Mouse (Mus musculus): ENCODE data around the gene Fntb. TPM values are rescaled to one million over a fixed set of nuclear protein-coding genes. Genes with fewer than 3 reads are reported as not detected.

The Fntb gene
- polyA plus RNA-seq, 1 experiment from 2014 or later = 35.2 TPM

DNA sequence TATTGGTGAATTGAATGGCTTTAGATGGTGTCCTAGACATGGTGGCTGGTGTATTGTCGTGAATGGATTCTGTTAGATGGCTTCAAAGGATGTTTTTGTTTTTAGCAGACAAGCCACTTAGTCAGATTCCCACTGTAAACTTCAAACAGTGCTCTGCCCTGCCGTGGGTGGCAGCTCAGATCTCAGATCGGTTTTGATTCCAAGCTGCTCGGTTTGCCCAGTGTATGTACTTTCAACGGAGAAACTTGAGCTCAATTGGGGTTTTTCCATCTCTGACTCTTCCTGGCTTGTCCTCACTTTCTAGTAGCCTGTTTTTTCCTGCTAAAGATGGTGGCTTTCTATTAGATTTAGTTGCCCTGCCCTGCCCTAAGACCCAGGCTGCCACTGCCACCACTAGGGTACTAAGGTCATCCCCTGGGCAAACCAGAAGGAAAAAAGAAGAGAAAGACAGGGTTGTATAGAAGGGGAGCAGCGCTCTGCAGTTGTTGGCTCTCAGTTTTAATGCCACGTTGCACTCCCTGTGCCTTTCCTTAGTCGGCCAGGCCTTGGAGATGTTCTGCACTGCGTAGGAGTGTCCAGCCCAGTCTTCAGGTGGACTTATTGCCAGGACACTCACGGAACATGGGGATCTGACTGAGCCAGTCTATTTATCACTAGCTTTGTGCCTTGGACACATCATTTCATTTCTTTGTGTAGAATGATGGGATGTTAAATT is 134.0 kb downstream of the Fntb start:
- no peak for ATAC-seq (ENCODE audit: low FRiP score)
- peaks cover 9% of the 10 kb centered on the region for H3K4me1 ChIP-seq
- H3K4me3 ChIP-seq (replicated peaks) = no peak overlapping the region
- no peaks in the 10 kb centered on the region for H3K9me3 ChIP-seq
- no peak overlapping the region for H3K27ac ChIP-seq
- no peak overlapping the region for H3K4me2 ChIP-seq
- 92% methylated on average over 10 of the region's 10 CpGs for WGBS
- H3K27me3 ChIP-seq = no peaks in the 10 kb centered on the region
- H3K9ac ChIP-seq = no peak overlapping the region
- H3K36me3 ChIP-seq (replicated peaks) = peaks cover 5% of the 10 kb centered on the region; the same call in 1 of the 2 replicates

DNA sequence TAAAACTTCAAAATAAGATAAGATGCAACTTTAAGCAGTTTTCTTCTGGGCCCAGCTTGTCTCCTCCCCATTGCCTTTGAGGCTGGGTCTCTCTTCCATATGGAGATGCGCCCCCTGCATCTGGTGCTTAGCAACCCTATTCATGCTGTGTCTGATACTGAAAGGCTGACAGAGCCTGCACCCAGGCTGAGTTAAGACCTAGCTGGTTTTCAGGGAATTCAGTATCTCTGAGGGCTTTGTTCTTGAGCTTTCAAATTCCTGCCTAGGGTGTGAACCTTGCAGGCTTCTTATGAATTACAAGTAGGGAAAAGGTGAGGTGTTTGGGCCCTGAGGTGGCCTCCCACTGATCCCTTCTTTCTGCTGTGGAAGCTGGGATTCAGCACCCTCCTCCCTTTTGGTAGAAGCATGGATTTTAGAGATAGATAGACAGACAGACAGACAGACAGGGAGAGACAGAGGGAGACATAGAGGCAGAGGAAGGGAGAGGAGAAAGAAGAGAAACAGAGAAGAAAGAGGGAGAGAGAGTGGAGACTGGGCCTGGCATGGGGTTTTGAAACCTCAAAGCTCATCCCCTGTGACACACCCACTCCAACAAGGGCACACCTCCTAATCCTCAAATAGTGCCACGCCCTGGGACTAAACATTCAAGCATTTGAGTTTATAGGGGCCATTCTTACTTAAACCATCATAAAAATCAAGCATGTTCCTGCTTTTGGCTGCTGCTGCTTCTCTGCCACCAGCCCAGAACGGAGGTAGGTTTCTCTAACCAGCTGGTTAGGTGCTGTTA is 136.3 kb downstream of the Fntb start:
- peaks cover 11% of the 10 kb centered on the region; the same call in 1 of the 2 replicates for H3K36me3 ChIP-seq (replicated peaks)
- ATAC-seq (ENCODE audit: low FRiP score) = no peak
- no peak overlapping the region for H3K4me3 ChIP-seq (replicated peaks)
- H3K9me3 ChIP-seq = no peaks in the 10 kb centered on the region
- no peak overlapping the region for H3K9ac ChIP-seq
- H3K27me3 ChIP-seq = no peaks in the 10 kb centered on the region
- no peak overlapping the region for H3K27ac ChIP-seq
- 79% methylated on average over 3 of the region's 3 CpGs for WGBS
- H3K4me2 ChIP-seq = no peak overlapping the region
- H3K4me1 ChIP-seq = no peaks in the 10 kb centered on the region

DNA sequence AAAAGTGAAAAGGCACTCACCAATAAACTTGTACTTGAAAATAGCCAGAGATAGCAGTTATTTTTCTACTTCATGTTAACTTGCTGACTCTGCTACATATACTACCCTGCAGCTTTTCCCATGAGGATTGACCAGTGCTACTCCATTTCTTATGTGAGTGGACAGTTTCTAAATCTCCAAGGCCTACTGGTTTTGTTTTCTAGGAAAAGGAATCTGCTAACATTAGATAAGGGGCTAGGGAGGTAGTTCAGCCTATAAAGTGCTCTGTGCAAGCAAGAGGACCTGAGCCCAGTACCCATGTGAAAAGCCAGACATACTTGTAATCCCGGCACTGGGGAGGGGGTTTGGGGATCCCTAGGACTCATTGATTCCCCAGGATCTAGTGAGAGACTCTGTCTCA is 140.9 kb downstream of the Fntb start:
- no peak overlapping the region for H3K4me2 ChIP-seq
- H3K4me3 ChIP-seq (replicated peaks) = no peak overlapping the region
- no peaks in the 10 kb centered on the region; the same call in 1 of the 2 replicates for H3K4me1 ChIP-seq
- H3K27ac ChIP-seq = no peak overlapping the region
- H3K9me3 ChIP-seq = no peaks in the 10 kb centered on the region
- peaks cover 13% of the 10 kb centered on the region for H3K36me3 ChIP-seq (replicated peaks)
- H3K9ac ChIP-seq = no peak overlapping the region
- H3K27me3 ChIP-seq = no peaks in the 10 kb centered on the region
- no peak for ATAC-seq (ENCODE audit: low FRiP score)
- WGBS = 86% methylated on average over 1 of the region's 1 CpGs

DNA sequence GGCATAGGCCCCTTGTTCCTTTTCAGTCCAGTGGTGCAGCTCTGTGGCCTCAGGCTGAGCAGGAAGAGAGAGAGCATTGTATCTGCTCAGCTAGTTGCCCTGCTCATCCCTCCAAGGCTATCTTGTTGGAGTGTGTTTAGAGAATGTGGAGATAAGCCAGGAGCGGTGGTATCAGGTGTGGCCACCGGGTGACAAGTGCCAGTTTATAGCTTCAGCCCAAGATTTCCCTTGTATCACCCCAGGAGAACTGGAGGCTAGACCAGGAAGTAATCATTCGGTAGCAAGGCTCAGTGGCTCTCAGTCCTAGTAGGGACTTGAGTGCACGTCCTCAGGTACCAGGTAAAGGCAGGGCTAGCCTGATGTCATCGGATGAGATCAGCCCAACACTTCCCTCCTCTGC is 143.8 kb downstream of the Fntb start:
- WGBS = 88% methylated on average over 5 of the region's 5 CpGs

DNA sequence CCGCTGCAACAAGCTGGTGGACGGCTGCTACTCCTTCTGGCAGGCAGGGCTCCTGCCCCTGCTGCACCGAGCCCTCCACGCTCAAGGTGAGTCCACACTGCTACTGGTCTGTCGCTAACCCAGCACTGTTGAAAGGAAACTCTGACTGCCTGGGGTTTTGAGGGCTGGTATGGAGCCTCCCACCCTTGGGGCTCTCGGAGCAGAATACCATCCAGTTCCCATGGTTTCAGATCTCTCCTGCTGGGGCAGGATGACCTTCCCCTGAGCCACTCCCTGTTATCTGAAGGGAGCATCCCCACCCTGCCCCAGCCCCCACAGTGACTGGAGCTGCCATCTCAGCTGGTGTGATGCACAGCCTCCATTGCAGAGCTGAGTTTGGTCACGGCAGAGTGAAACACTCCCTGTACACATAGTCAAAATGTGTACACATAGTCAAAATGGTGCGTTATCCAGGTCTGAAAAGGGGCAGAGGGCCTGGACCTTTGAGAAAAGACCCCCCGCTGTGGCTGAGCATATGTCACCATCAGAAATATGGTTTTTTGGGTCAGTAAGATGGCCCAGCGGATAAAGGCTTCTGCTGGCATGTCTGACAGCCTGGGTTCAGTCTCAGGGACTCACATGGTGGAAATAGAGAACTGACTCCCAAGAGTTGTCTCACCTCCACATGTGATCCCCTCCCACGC is 145.0 kb downstream of the Fntb start:
- ATAC-seq (ENCODE audit: low FRiP score) = no peak
- Histone ChIP-seq H3K9me3 (no peaks in the 10 kb centered on the region), H3K4me1 (no peaks in the 10 kb centered on the region; the same call in 1 of the 2 replicates), H3K9ac (no peak overlapping the region), H3K27me3 (no peaks in the 10 kb centered on the region), H3K27ac (no peak overlapping the region), H3K4me2 (no peak overlapping the region), H3K36me3 (replicated peaks) (peaks cover 13% of the 10 kb centered on the region), H3K4me3 (replicated peaks) (no peak overlapping the region)
- 80% methylated on average over 11 of the region's 11 CpGs for WGBS

More for the DNA sequence above, 143.8 kb downstream of the Fntb start:
- Histone ChIP-seq H3K4me2 (no peak overlapping the region), H3K9me3 (no peaks in the 10 kb centered on the region), H3K9ac (no peak overlapping the region), H3K4me1 (no peaks in the 10 kb centered on the region; the same call in 1 of the 2 replicates), H3K27ac (no peak overlapping the region), H3K4me3 (replicated peaks) (no peak overlapping the region), H3K36me3 (replicated peaks) (peaks cover 13% of the 10 kb centered on the region), H3K27me3 (no peaks in the 10 kb centered on the region)
- ATAC-seq (ENCODE audit: low FRiP score) = no peak

DNA sequence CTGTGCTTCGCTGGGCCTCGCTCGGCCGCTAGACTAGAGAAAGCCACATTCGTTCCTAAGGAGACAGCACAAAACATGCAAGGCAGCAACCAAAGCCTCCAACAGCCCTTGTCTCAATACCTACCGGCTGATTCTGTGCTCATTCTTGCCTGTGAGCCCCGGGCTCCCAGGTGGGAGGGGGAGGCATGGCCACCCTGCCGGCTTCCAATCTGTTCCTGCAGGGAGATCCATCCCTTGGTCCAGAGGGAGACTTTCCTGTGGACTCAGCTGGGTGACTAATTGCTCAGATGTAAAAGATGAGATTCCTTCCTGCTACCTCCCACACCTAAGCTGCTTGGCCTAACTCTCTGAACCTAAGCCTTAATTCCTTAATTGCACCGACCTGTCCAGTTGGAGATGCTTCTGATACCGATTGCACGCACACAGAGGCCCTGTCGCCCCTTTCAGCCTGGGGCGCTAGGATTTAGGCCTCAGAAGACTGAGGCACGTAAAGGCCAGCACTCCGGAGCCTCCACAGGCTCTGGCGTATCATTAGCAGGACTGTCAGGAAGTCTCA is 145.9 kb downstream of the Fntb start:
- Histone ChIP-seq H3K27me3 (no peaks in the 10 kb centered on the region), H3K9ac (no peak overlapping the region), H3K4me2 (no peak overlapping the region), H3K4me1 (no peaks in the 10 kb centered on the region; the same call in 1 of the 2 replicates), H3K9me3 (no peaks in the 10 kb centered on the region), H3K36me3 (replicated peaks) (peaks cover 11% of the 10 kb centered on the region), H3K27ac (no peak overlapping the region), H3K4me3 (replicated peaks) (no peak overlapping the region)
- no peak for ATAC-seq (ENCODE audit: low FRiP score)
- 67% methylated on average over 16 of the region's 16 CpGs for WGBS

DNA sequence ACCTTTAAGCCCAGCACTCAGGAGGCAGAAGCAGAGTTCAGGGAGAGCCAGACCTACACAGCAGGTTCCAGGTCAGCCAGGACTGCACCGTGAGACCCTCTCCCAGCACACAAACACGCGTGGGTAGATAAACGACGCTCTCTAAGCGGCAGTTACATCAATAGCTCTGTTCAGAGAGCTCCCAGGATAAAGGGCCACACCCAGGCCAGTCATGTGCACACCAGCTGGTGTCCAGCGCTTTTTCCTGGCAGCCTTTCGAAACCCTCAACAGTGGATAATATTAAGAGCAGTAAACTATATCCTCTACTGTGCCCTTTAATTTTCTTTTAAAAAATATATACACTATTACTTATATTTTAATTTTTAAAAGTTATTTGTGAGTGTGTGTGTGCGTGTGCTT is 146.8 kb downstream of the Fntb start:
- no peak for ATAC-seq (ENCODE audit: low FRiP score)
- Histone ChIP-seq H3K9me3 (no peaks in the 10 kb centered on the region), H3K27me3 (no peaks in the 10 kb centered on the region), H3K27ac (no peak overlapping the region), H3K4me3 (replicated peaks) (no peak overlapping the region), H3K36me3 (replicated peaks) (peaks cover 14% of the 10 kb centered on the region), H3K9ac (no peak overlapping the region), H3K4me2 (no peak overlapping the region), H3K4me1 (no peaks in the 10 kb centered on the region; the same call in 1 of the 2 replicates)
- WGBS = 83% methylated on average over 9 of the region's 9 CpGs

DNA sequence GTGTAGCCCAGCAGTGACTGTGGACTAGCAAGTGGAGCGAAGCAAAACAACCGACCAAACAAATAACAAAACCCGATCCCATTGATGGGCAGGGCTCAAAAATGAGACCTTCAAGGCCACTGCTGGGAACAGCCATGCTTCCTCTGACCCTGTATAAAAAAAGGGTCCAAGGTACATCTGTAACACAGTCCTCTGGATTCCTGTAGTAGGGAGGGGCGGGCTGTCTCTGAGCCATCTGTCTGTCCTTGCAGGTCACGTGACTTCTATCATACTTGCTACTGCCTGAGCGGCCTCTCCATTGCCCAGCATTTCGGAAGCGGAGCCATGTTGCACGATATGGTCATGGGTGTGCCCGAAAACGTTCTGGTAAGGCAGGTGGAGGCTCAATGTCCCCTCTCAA is 150.8 kb downstream of the Fntb start:
- Histone ChIP-seq H3K9me3 (no peaks in the 10 kb centered on the region), H3K36me3 (replicated peaks) (peaks cover 16% of the 10 kb centered on the region), H3K27ac (no peak overlapping the region), H3K27me3 (no peaks in the 10 kb centered on the region), H3K4me3 (replicated peaks) (no peak overlapping the region), H3K4me2 (no peak overlapping the region), H3K4me1 (no peaks in the 10 kb centered on the region), H3K9ac (no peak overlapping the region)
- 92% methylated on average over 11 of the region's 11 CpGs for whole genome bisulfite sequencing
- ATAC-seq (ENCODE audit: low FRiP score) = no peak

DNA sequence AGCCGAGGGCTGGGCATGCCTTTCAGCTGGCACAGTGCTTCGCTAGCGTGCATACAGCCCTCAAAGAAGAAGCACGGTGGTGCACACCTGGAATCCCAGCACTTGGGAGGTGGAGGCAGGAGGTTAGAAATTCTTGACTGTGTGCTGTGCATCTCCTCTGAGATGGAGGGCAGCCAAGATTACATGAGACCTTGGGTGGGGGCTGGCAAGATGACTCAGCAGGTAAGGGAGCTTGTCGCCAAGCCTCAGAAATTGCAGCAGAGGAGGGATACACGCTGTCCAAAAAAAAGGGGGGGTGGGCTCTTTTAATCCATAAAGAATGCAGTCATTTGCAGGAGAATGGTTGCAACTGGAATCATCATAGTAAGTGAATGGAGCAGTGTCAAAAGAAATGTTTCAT is 152.7 kb downstream of the Fntb start:
- H3K27me3 ChIP-seq = no peaks in the 10 kb centered on the region
- ATAC-seq (ENCODE audit: low FRiP score) = no peak
- WGBS = 83% methylated on average over 6 of the region's 6 CpGs
- H3K27ac ChIP-seq = no peak overlapping the region
- no peak overlapping the region for H3K4me2 ChIP-seq
- no peak overlapping the region for H3K4me3 ChIP-seq (replicated peaks)
- H3K36me3 ChIP-seq (replicated peaks) = peaks cover 17% of the 10 kb centered on the region
- no peaks in the 10 kb centered on the region for H3K4me1 ChIP-seq
- H3K9me3 ChIP-seq = no peaks in the 10 kb centered on the region
- no peak overlapping the region for H3K9ac ChIP-seq

DNA sequence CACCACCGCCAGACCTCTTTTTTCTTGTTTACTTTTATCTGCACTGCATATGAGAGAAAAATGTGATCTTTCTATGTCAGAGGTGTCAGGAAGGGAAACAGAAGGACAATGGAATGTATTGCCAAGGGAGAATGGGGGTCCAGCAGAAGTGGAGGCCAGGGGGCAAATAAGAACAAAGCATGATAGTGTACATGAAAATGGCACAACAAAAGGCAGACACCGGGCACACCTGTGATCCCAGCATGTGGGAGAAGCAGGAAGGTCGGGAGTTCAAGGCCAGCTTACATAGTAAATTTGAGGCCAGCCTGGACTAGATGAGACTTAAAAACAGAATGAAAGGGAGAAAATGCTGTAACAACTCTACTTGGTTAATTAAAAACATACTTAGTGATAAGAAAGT is 153.5 kb downstream of the Fntb start:
- Histone ChIP-seq H3K4me3 (replicated peaks) (no peak overlapping the region), H3K4me1 (no peaks in the 10 kb centered on the region), H3K9ac (no peak overlapping the region), H3K27me3 (no peaks in the 10 kb centered on the region), H3K4me2 (no peak overlapping the region), H3K36me3 (replicated peaks) (peaks cover 17% of the 10 kb centered on the region), H3K9me3 (no peaks in the 10 kb centered on the region), H3K27ac (no peak overlapping the region)
- 69% methylated on average over 3 of the region's 3 CpGs for WGBS
- ATAC-seq (ENCODE audit: low FRiP score) = no peak

DNA sequence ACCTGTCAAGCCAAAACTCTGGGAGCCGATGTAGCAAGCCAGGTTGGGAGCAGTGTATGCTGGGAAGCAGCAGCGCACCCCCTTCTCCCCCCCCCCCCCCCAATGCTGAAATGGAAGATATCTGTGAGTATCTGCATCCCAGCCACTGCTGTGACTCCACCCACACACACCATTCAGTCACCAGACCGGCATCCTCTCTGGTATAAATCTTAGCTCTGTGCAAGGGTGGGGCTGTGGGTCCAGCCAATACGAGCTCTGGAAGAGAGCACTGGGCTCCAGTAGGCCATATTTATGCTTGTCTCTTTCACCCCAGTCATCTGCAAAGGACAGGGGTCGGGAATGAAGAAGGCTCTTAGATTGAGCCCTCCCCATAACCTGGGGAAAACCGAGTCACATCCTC is 155.0 kb downstream of the Fntb start:
- Histone ChIP-seq H3K27me3 (no peaks in the 10 kb centered on the region), H3K4me1 (no peaks in the 10 kb centered on the region), H3K9ac (no peak overlapping the region), H3K9me3 (no peaks in the 10 kb centered on the region), H3K36me3 (replicated peaks) (peaks cover 17% of the 10 kb centered on the region), H3K4me3 (replicated peaks) (no peak overlapping the region), H3K27ac (no peak overlapping the region), H3K4me2 (no peak overlapping the region)
- ATAC-seq (ENCODE audit: low FRiP score) = no peak
- 86% methylated on average over 6 of the region's 6 CpGs for WGBS

DNA sequence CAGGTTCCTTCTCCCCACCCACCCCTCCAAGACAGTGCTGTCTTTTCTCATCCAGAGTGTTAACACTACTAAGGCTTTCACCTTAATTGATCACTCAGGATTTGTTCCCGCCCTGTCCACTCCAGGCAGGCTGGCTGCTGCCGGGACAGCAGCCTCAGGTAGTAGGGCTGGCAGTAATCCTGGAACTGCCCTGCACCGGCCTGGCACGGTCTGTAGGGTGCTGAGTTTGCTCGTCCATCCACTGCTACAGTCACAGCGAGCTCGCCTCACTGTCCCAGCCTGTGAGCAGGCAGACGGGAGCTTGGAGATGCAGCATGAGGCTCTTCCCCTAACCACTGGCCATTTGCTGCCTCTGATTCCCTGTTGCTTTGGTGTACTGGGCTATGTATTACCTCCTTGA is 155.6 kb downstream of the Fntb start:
- H3K9ac ChIP-seq = no peak overlapping the region
- H3K9me3 ChIP-seq = no peaks in the 10 kb centered on the region
- H3K4me3 ChIP-seq (replicated peaks) = no peak overlapping the region
- H3K4me2 ChIP-seq = no peak overlapping the region
- H3K4me1 ChIP-seq = no peaks in the 10 kb centered on the region
- no peak overlapping the region for H3K27ac ChIP-seq
- no peak for ATAC-seq (ENCODE audit: low FRiP score)
- H3K36me3 ChIP-seq (replicated peaks) = peaks cover 17% of the 10 kb centered on the region
- WGBS = 86% methylated on average over 8 of the region's 8 CpGs
- no peaks in the 10 kb centered on the region for H3K27me3 ChIP-seq

Data from forebrain, embryonic 12.5 days (tissue).